Mouse (Mus musculus) WW6 (cell line): Measurements from ENCODE around the gene Atp5k.

Experiments used
- DNase-seq: peaks from one replicate; pipeline ENCODE4 v3.0.0-alpha.2; 2013; ENCODE audit warnings: low read depth, low spot score

Gene Atp5k

DNA sequence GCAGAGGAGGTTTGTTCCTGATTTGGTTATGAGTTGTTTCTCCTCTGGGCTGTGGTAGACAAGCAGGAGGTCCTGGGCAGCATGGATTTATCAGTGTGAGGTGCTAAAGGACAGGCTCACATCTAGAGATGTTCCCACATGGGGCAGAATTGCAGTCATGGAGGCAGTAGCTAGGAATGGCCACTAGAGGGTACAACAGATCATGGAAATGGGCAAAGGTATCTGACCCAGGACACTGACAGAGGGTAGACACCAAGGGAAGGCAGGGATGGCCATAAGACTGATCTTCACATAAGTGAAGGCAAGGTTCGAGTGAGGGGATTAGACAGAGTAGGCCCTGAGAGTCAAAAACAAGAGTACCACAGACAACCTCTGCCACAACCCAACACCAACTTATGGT is 7.1 kb downstream of the Atp5k start:
- DNase-seq, result peak; percentile 33

DNA sequence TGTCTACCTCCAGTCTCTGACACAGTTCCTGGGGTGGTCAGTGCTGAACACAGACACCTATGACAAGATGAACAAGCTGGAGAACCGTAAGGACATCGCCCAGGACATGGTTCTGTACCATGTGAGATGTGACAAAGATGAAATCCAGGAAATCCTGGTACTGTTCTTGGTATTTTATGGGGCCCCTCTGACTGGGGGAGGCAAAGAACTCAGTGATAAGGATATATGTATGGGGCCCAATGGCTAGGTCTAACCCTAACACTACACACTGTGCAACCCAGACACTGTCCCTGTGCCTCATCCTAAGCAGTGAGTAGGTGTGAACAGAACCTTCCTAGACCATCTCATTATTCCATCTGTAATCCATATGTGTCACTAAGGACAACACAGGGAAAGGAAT is 10.8 kb downstream of the Atp5k start:
- no peak for DNase-seq

GRCm38 (mm10) chr5:108422741-108423140 is 11.5 kb downstream of the Atp5k start:
- no peak for DNase-seq

DNA sequence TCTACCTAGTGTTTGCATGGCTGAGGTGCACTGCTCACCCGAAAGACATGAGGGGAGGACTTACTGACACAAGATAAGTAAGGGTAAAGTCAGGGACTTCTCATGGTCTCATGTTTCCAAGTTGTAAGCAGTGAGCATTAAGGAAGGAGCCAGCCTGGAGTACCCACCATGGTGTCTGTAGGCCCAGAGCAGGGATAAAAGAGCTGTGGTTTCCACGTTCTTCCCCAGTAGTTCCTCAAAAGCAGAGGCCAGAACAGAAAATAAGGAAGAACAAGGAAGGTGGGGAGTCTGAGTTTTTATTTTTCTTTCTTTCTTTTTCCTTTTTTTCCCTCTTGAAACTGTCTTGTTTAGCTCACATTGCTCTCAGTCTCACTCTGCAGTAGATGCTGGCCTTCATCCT is 19.5 kb downstream of the Atp5k start:
- no peak for DNase-seq

DNA sequence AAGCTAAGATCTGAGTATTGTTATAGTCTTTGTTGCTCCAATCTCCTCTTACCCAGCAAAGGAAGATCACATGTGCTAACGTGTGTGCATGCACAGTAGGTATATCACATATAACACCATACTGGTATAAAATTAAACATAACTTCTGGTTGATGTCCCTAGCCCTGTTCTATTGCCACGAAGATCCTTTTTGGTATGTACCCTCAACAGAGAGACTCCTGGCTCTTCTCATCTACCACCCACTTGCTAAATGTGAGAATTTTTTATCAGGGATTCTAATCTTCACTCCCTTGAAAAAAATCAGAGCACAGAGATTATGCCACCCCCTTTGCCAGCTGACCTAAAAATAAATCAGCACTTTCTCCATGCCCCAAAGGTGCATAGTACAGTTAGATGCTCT is 27.3 kb downstream of the Atp5k start:
- DNase-seq, result no peak

DNA sequence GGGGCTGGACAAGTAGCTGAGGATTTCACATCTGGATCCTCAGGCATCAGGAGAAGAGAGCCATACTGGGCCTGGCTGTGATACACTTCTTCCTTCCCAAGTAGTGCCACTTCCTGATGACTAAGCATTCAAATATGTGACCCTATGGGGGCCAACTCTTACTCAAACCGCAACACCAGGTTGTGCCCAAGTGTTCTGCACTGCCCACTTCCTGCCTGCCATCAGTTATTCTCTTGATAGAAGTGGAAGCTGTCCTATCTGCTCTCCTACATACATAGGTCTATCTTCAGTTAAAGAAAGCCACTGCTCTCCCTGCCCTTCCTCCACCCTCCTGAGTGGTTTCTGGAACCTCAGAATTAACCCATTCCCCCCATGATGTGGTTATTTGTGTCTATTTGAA is 28.8 kb downstream of the Atp5k start:
- DNase-seq, result no peak

GRCm38 (mm10) chr5:108403453-108403852 is 30.8 kb downstream of the Atp5k start:
- no peak for DNase-seq

- DNase-seq, result no peak
These were observed 44.5 kb downstream of the Atp5k start for GRCm38 (mm10) chr5:108389744-108390143.

DNA sequence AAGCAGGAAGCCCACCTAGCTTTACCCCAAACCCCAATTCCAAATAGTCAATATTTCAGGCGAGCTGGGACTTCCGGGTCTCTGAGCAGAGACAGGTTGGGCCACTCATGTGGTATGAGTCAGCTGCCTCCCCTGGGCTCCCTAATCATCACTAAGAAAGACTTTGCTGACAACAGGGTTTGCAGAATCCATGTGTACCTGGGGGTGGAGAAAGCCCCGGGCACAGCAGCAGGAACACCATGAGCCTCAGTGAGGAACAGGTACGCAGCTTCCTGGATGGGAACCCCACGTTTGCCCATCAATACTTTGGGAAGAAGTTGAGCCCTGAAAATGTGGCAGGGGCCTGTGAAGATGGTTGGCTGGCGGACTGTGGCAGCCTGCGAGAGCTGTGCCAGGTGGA is 46.0 kb downstream of the Atp5k start, which contains the start of gene Pde6b:
Gene Pde6b (plus strand): TSS at position 191 of the 400 bp plus-strand sequence.
- no peak for DNase-seq

DNA sequence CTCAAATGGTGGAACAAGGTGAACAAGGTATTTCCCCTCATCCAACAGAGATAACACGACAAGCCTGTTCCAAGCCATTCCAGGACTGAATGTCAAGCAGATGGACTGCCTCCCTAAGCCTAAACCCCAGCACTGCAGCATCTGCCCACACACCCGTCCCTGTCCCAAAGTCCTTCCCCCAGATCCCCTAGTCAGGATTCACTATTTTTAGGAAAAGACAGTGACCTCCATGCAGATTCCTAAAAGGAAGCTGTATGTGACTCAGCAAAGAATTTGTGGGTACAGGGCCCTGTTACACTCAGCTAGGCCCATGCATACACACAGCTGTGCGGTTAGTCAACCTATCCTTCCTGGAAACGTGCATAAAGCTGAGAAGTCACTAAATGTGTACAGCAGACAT is 47.8 kb downstream of the Atp5k start:
- no peak for DNase-seq

DNA sequence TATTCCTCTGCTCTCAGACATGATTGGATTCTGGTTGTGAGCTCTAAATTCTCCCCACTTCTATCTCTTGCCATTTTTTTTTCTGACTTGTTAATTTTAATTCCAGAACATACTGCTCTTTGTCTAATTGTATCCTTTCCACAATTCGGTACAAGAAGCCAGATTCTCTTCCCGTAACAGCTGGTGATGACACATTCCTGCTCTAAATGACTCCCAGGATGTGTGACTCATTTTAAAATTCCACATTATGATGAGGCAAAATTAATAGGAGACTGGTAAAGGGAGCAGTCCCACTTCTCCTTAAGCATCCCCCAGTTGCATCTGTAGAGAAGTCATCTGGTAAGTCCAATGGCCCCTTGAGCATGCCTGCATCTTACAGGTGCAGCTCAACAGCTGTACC is 48.6 kb downstream of the Atp5k start:
- DNase-seq, result no peak
